Mouse (Mus musculus): ENCODE measurements around the gene Clk2.
"Not testable (repeated sequence)": the region's sequence is repeated elsewhere in the genome, so short reads cannot be mapped to it uniquely, and the experiment has no call there.

Gene Clk2

GRCm38 (mm10) chr3:89161207-89161606 lies 3.4 kb upstream of the Clk2 start:
- not testable (repeated sequence) for DNase-seq

DNA sequence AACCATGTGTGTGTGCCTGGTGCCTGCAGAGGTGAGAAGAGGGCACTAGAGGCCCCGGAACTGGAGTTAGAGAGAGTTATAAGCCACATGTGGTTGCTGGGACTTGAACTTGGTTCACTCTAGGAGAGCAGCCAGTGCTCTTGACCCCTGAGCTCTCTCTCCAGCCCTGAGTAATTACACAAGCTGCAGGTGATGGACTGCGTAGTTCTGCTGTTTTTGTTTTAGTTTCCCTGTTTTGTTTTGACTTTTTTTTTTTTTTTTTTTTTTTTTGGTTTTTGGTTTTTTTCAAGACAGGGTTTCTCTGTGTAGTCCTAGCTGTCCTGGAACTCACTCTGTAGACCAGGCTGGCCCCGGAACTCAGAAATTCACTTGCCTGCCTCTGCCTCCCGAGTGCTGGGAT lies 2.8 kb upstream of the Clk2 start:
- peak; percentile 7 for DNase-seq

GRCm38 (mm10) chr3:89163123-89163522 lies 1.5 kb upstream of the Clk2 start:
- no peak for DNase-seq

DNA sequence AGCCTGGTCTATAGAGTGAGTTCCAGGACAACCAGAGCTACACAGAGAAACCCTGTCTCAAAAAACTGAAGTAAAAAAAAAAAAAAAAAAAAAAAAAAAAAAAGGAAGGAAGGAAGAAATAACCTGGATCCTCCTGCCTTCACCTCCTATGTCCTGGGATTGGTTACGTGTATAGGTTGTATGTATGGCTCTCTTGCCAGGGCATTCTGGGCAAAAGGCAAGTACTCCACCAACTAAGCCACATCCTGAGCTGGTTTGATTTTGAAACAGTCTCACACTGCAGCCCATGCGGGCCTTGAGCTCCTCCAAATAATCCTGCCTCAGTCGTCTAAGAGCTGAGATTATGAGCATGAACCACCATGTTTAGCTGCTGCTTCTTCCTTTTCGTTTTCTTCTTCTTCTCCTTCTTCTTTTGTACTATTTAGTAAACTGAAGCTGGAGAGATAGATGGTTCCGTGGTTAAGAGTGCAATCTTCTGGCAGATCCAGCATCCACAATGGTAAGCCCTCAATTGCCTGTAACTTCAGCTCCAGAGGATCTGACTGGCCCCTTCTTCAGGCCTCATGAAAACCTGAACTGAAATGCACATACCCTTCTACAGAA lies 851 bp upstream of the Clk2 start:
- peak; percentile 36 for DNase-seq

DNA sequence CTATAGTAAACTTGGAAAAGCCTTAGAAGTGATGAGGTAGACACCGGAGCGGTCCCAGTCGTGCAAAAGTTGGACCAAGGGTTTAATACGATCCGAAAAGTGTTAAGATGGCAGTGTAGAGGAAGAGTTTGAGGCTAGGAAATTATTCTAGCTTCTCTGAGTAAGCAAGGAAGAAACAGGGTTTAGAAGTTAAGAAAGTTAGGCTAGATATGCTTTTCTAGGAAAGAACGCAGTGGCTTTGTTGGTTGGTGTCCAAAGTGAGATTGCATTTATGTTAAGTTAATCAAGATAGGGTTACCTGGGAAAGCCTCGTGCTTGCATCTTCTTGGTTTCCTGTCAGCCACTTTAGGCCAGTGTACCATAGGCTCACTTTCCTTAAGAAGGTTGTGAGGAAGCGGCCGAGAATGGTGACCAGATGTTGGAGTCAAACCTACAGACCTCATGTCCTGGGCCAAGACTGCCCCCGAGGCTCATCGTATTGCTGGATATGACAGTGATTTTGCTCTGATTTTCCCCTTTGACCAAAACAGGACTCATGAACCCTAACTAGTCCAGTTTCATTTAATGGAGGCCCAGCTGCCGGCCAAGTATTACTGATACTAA lies 774 bp downstream of the Clk2 start:
- DNase-seq, result no peak

DNA sequence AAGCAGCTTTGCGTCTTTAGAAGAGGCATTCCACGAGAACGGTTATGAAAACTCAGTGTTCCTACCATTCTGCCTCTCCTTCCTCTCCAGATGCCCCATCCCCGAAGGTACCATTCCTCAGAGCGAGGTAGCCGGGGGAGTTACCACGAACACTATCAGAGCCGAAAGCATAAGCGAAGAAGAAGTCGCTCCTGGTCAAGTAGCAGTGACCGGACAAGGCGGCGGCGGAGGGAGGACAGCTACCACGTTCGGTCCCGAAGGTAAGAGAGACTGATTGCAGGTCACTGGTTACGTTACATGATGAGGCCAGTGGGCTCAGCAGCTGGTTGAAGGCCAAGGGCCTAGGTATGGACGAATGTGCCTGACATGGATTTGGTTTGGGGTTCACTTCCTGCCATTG lies 2.4 kb downstream of the Clk2 start:
- DNase-seq, result no peak

DNA sequence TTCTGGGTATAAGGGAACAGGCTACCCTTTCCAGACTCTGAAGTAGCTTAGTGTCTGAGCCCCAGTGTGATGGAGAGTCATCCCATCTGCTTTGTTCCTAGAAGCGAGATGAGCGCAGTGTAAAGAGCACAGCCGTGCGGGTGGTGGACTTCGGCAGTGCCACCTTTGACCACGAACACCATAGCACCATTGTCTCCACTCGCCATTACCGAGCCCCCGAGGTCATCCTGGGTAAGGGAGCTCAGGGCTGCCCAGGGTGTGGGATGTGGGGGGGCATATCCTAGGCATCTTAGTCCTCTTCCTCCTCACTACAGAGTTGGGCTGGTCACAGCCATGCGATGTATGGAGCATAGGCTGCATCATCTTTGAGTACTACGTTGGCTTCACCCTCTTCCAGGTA lies 10.2 kb downstream of the Clk2 start:
- no peak for DNase-seq

DNA sequence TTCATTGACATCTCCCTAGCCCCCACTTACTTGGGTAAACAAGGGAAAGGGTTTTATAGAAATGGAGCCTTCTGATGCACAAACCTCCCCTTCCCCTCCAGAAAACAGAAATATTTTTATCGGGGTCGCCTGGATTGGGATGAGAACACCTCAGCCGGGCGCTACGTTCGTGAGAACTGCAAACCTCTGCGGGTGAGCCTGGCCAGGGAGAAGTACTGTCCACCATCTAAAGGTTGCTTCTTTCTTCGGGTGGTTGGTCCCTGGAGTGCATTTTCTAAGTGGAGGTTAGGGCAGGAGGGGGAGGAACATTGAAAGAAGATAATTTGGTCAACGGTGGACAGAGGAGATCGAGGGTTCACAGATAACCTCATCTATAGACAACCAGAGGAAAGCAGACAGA lies 10.9 kb downstream of the Clk2 start:
- DNase-seq, result no peak

DNA sequence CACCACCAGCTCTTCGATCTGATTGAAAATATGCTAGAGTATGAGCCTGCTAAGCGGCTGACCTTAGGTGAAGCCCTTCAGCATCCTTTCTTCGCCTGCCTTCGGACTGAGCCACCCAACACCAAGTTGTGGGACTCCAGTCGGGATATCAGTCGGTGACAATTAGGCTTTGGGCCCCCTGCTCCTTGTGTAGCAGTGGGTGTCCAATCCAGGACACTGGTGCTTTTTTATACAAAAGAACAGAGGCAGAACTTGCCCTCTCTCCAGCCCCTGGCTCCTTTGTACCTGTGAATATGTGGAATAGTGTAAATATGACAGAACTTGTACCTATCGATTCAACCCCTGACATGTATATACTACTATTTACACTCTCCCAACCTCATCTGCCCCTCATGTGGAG lies 11.8 kb downstream of the Clk2 start:
- no peak for DNase-seq

DNA sequence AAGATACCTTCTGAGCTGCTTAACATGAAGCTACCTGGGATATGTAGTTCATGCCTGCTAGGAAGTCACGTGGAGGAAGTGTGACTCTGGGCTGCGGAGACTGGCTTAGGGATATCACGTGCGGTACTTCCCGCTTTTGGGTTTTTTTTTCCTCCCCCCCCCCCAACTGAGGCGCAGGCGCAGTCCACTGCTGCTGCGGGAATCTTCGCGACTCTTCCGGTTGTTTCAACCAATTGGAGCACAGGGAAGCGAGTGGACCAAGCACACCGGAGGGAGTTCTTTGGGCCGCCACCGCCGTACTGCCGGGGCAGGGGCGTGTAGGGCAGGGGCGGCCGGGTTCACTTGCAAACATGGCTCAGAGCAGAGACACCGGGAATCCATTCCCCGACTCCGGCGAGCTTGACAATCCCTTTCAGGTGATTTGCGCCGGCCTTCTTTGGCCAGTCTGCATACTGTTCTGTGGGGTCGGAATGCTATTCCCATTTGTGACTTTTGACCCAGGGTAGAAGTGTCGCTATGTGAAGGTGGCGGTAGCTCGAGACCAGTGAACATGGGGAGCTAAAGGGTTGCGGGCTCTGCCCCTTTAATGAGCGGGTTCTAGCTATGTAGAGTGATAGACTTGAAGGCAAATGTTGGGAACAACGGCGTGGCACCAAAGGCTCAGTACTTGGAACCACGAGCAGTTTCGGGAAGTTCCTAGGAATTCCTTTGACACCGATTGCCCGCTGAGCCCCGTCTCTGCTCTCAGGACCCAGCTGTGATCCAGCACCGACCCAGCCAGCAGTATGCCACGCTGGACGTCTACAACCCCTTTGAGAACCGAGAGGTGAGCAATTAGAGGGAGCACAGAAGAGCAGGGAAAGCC lies 12.9 kb downstream of the Clk2 start, which contains the start of gene Scamp3:
Gene Scamp3, plus strand, starts transcription at position 232 of the 865 bp plus-strand sequence.
- DNase-seq, result peak; percentile 81

GRCm38 (mm10) chr3:89178107-89178385 lies 13.5 kb downstream of the Clk2 start:
- no peak for DNase-seq

DNA sequence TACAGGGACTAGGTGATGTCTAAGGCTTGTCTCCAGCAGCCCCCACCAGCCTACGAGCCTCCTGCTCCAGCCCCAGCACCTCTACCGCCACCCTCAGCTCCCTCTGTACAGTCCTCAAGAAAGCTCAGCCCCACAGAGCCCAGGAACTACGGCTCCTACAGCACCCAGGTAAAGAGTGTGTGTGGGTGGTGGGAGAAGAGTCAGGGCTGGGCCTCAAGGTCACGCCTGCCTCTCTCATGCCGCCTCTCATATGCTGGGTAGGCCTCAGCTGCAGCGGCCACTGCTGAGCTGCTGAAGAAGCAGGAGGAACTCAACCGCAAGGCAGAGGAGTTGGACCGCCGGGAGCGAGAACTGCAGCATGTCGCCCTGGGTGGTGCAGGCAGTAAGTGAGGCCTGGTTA lies 14.5 kb downstream of the Clk2 start:
- DNase-seq, result peak; percentile 39

- peak; percentile 27 for DNase-seq
These were observed 17.3 kb downstream of the Clk2 start for GRCm38 (mm10) chr3:89181749-89182500.

- DNase-seq, result peak; percentile 28
These were observed 18.0 kb downstream of the Clk2 start for GRCm38 (mm10) chr3:89182531-89183057.

DNA sequence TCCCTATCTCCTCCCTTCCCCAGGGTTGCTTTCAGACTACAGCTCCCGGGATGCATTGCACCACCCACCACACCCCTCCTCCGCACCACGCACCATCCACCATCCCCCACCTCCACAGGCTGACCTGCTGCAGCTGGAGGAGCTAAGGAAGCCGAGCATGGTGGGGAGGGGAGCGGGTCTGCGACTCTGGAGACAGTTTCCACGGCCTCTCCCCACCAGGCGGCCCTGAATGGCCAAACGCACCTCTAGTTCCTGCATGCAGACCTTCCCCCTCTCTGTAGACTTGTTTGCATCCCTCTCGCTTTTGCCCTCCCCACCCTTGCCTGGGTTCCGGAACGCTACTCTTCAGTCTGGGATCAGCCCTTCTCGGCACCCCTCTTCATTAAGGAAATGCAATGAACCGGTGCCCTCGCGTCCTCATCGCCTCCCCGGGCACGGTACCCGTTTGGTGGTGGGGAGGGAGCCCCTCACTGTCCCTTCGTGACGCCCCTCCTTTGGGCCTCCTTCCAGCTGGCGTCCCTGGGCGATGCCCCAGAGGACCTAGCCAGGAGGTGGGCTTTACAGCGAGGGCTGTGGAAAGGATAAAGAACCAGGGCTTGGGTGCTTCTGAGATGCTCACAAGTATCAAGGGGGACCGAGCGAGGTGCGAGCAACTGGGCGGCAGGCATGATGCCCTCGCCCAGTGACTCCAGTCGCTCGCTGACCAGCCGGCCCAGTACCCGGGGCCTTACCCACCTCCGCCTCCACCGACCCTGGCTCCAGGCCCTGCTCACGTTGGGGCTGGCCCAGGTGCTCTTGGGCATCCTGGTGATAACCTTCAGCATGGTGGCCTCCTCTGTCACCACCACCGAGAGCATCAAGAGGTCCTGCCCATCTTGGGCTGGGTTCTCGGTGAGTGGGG lies 18.7 kb downstream of the Clk2 start, which contains the start of gene Fam189b:
Gene Fam189b, plus strand, starts transcription at position 86 of the 901 bp plus-strand sequence.
- peak; percentile 88 for DNase-seq

DNA sequence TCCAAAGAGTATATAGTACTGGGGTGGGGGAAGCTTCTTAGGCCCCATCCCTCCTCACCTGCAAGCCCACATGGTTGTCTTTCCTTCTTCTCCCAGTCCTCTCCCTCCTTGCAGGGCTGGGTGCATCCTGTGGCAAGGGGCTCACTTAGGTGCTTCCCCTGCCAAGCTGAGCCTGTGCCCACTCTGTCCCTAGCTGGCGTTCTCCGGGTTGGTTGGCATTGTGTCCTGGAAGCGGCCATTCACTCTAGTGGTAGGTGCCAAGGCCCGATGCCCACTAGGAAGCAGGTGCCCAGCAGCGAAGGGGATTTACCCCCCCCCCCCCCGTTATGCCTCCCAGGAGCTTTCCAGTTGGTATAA lies 19.3 kb downstream of the Clk2 start:
- DNase-seq, result peak; percentile 33

DNA sequence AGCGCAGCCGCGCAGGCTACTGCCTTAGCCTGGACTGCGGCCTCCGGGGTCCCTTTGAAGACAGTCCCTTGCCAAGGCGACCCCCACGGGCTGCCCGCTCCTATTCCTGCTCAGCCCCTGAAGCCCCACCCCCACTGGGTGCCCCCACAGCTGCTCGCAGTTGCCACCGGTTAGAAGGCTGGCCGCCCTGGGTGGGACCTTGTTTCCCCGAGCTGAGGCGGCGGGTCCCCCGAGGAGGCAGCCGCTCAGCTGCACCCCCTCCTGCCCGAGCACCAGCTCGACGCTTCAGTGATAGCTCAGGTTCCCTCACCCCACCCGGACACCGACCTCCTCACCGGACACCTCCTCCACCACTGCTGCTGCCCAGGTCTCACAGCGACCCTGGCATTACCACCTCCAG lies 22.6 kb downstream of the Clk2 start:
- DNase-seq, result peak; percentile 88

- peak; percentile 80 for DNase-seq
These were observed 23.3 kb downstream of the Clk2 start for GRCm38 (mm10) chr3:89187690-89188477.

GRCm38 (mm10) chr3:89188478-89188875 lies 23.9 kb downstream of the Clk2 start:
- peak; percentile 75 for DNase-seq

- peak; percentile 62 for DNase-seq
These were observed 25.8 kb downstream of the Clk2 start for GRCm38 (mm10) chr3:89190436-89190835.

GRCm38 (mm10) chr3:89193351-89193750 lies 28.8 kb downstream of the Clk2 start:
- peak; percentile 13 for DNase-seq
